Mouse (Mus musculus): ENCODE measurements around the gene Nr2e1. TPM values are rescaled to one million over a fixed set of nuclear protein-coding genes. Genes with fewer than 3 reads are reported as not detected.

Gene Nr2e1
- polyA plus RNA-seq, 1 experiment from 2014 or later, result not detected

DNA sequence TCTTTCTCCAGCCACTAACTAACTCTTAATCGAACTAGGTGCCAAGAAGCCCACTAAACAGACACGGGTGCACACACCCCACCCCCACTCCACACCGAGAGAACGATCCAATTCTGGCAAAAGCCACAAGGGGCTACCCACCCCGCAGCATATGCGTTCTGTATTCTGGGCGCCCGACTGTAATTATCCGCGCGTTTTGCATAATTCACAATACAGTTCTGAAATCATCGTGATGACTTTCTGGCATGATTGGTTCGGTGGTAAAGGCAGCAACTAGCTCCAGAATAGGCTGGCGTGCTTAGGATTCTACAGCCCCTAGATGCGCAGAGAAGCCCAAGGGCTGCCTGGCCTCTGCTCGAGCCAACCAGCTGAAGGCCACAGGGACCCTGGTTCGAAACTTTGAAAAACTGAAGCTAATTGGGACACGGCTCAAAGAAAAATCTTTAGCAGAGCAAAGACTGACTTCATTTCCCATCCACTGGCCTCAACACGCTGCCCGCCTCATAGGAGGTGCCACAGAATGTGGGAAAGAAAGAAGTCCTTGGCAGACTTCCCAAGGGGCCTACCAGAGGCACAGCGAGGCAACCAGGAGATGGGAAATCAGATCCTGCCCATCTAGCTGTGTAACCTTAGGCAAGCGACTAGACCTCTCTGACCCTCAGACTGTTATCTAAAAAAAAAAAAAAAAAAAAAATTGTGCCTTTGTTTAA lies 2.3 kb upstream of the Nr2e1 start:
- TF ChIP-seq CTCF (IDR thresholded peaks at IDR 0.05; ENCODE audit: low read depth), result no peak
- H3K36me3 ChIP-seq (ENCODE audit: insufficient read depth), result no peaks in the 10 kb centered on the region
- peak; percentile 13 for DNase-seq
- H3K4me2 ChIP-seq, result no peak overlapping the region
- H3K9me3 ChIP-seq (ENCODE audit: low read depth, low read length), result no peaks in the 10 kb centered on the region
- no peak overlapping the region for H3K9ac ChIP-seq
- no peaks in the 10 kb centered on the region for H3K4me1 ChIP-seq (ENCODE audit: insufficient read depth)
- no peak for ATAC-seq (ENCODE audit: insufficient read depth)
- H3K27me3 ChIP-seq (ENCODE audit: insufficient read depth, low read length), result peaks cover 98% of the 10 kb centered on the region
- no peak overlapping the region for H3K4me3 ChIP-seq (ENCODE audit: low read depth, low read length)
- 5% methylated on average over 22 of the region's 22 CpGs for whole genome bisulfite sequencing
- H3K27ac ChIP-seq (ENCODE audit: low read depth), result no peak overlapping the region

DNA sequence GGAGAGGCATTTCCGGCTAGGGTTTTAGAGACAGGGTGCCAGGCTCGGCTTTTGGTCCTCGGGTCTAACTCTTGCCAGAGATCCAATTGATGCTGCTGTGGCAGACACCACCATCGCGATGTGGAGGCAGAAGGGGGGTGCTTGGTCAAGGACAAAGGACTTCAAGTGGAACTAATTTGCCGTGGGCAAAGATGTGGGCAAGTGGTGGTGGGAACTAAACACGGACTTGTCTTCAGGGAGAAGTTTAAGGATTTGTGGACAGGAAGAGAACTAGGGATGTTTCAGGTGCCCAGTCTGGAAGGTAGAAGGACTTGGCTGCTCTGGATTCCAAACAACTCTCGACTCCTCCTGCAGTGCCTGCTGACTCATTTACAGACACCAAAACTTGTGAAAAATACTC lies 1.7 kb upstream of the Nr2e1 start:
- ATAC-seq (ENCODE audit: insufficient read depth) (no peak), DNase-seq (peak; percentile 4)
- Histone ChIP-seq H3K9me3 (ENCODE audit: low read depth, low read length) (no peaks in the 10 kb centered on the region), H3K27me3 (ENCODE audit: insufficient read depth, low read length) (peaks cover 98% of the 10 kb centered on the region), H3K36me3 (ENCODE audit: insufficient read depth) (no peaks in the 10 kb centered on the region), H3K9ac (no peak overlapping the region), H3K4me2 (no peak overlapping the region), H3K4me1 (ENCODE audit: insufficient read depth) (no peaks in the 10 kb centered on the region), H3K4me3 (ENCODE audit: low read depth, low read length) (no peak overlapping the region), H3K27ac (ENCODE audit: low read depth) (no peak overlapping the region)
- no peak for TF ChIP-seq CTCF (IDR thresholded peaks at IDR 0.05; ENCODE audit: low read depth)
- whole genome bisulfite sequencing, result 3% methylated on average over 8 of the region's 8 CpGs

DNA sequence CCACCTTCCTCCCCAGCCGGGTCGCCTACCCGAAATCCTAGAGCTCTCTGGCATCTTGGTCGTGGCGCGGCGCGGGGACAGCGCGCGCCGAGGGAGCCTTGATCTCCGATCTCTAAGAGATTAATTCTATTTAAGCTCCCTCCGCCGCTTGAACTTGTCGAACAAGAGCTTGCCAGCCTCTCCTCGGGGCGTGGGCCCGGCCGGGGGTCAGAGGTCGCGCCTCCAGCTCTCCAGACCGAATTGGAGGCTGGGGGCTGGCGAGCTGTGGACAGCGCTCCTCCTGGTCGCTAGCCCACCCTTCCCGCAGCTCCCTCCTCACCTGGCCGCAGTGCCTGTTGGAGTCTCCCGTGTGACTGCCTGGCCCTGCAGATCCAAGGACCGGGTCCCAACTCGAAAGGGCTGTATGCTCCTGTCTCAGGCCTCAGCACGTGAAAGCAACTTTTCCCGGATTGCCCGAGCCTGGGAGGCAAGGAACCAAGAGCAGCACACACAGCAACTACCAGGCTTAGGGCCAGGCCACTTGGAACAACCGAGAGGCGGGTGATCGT lies 1.1 kb upstream of the Nr2e1 start:
- Histone ChIP-seq H3K36me3 (ENCODE audit: insufficient read depth) (no peaks in the 10 kb centered on the region), H3K4me3 (ENCODE audit: low read depth, low read length) (peak overlapping the region; percentile 9), H3K4me1 (ENCODE audit: insufficient read depth) (no peaks in the 10 kb centered on the region), H3K9me3 (ENCODE audit: low read depth, low read length) (no peaks in the 10 kb centered on the region), H3K27me3 (ENCODE audit: insufficient read depth, low read length) (peaks cover 98% of the 10 kb centered on the region), H3K9ac (no peak overlapping the region), H3K4me2 (peak overlapping the region; percentile 47; the same call in 1 of the 2 replicates), H3K27ac (ENCODE audit: low read depth) (no peak overlapping the region)
- DNase-seq, result peak; percentile 5
- no peak for TF ChIP-seq CTCF (IDR thresholded peaks at IDR 0.05; ENCODE audit: low read depth)
- under 1% methylated on average over 37 of the region's 37 CpGs for WGBS
- no peak for ATAC-seq (ENCODE audit: insufficient read depth)

DNA sequence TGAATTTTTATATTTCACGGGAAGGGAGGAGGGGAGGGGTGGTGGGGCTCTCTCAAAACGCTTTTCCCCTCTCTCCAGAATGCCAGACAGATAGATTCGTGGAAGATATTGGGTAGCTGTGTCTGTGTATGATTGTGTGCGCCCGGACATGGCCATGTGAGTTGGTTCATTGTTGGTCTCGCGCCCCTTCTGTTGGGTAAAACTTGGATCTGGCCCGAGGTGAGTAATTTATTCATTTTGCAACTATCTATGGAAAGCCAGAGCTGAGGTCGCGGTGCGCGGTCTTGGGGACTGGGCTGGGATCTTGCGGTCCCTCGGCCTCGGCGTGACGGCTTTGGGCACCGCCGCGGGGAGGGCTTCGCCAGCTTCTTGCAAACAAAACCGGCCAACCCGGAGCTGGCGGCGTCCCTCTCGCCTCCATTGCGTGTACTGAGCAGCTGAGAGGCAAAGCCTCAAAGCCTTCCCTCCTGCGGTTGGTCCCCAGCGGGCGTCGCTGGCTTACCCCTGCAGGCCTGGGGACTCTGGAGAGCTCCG lies 537 bp upstream of the Nr2e1 start:
- peak; percentile 21 for DNase-seq
- H3K4me3 ChIP-seq (ENCODE audit: low read depth, low read length), result peak overlapping the region; percentile 10
- no peak for TF ChIP-seq CTCF (IDR thresholded peaks at IDR 0.05; ENCODE audit: low read depth)
- 1% methylated on average over 32 of the region's 32 CpGs for WGBS
- peak overlapping the region; percentile 47 for H3K4me2 ChIP-seq
- ATAC-seq (ENCODE audit: insufficient read depth), result no peak
- H3K36me3 ChIP-seq (ENCODE audit: insufficient read depth), result no peaks in the 10 kb centered on the region
- no peaks in the 10 kb centered on the region for H3K9me3 ChIP-seq (ENCODE audit: low read depth, low read length)
- no peaks in the 10 kb centered on the region for H3K4me1 ChIP-seq (ENCODE audit: insufficient read depth)
- H3K27me3 ChIP-seq (ENCODE audit: insufficient read depth, low read length), result peaks cover 98% of the 10 kb centered on the region
- H3K9ac ChIP-seq, result no peak overlapping the region
- no peak overlapping the region for H3K27ac ChIP-seq (ENCODE audit: low read depth)

DNA sequence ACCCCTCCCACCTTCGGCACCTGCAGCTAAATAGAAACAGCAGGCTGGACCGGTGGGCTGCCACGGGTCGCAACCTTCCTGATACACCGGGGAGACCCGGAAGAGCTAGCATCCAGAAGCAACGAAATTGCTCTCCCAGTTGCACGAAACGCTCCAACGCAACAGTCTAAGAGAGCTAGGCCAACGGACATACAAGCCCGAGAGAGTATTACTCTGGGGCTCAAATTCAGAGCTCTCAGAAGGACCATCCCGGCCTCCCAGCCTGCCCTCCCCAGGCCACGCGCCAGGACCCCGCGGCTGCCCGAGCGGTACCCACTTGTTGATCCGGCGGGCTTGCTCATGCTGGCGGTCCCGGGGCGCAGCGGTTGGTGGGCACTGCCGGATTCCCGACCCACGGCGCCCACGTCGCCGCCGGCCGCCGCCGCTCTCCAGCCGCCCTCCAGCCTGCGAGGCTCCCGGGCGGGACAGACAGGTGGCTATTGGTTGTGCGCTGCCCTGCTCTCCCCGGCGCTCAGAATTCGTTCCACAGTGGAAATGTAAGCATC lies 794 bp downstream of the Nr2e1 start:
- TF ChIP-seq CTCF (IDR thresholded peaks at IDR 0.05; ENCODE audit: low read depth), result no peak
- no peaks in the 10 kb centered on the region for H3K36me3 ChIP-seq (ENCODE audit: insufficient read depth)
- ATAC-seq (ENCODE audit: insufficient read depth) (no peak), DNase-seq (no peak)
- H3K27me3 ChIP-seq (ENCODE audit: insufficient read depth, low read length), result peaks cover 99% of the 10 kb centered on the region
- H3K4me2 ChIP-seq, result 0 out of 2 replicates have a peak overlapping the region, but pooled peaks have one; percentile 3
- H3K9ac ChIP-seq, result no peak overlapping the region
- no peaks in the 10 kb centered on the region for H3K9me3 ChIP-seq (ENCODE audit: low read depth, low read length)
- H3K4me3 ChIP-seq (ENCODE audit: low read depth, low read length), result peak overlapping the region; percentile 9; the same call in 1 of the 2 replicates
- H3K27ac ChIP-seq (ENCODE audit: low read depth), result no peak overlapping the region
- H3K4me1 ChIP-seq (ENCODE audit: insufficient read depth), result no peaks in the 10 kb centered on the region
- WGBS, result under 1% methylated on average over 44 of the region's 44 CpGs

DNA sequence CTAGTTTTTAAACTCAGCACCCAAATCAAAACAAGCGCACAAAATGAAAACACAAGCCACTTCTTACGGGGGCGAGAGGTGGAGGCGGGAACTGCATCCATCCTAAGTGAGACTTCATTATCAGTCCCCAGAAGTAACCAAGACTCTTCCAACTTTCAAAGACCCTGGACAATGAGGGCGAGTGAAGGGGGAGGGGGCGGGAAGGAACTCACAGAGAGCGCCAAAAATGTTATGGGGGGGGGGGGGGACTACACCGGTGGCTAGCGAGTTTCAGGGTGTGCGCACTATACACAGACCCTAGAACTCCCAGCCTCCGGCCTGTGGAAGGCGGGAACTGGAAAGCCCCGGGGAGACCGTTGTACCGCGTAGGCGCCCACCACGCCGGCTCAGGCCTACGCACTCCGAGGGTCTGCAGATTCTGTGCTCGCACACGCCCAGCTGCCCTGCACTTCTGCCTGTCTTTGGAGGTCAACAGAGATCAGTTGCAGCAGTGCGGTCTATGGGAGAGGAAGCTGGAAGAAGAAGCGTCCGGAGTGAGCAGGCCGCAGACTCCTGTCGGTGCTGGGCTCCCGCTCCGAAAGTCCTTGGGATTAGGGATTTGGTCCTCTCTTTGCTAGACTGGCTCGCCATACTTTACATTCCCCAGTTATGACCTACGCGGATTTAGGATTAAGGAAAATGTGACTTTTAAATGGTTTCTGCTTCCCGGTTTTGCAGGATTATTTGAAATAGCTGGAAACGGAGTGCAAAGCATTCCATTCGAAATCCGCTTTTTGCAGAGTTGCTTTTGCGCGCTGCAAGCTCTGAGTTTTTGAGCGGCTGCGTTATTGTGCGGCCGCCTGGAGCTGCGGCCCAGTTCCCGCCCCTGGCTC lies 1.5 kb downstream of the Nr2e1 start:
- no peaks in the 10 kb centered on the region for H3K4me1 ChIP-seq (ENCODE audit: insufficient read depth)
- no peak overlapping the region; the same call in 1 of the 2 replicates for H3K4me3 ChIP-seq (ENCODE audit: low read depth, low read length)
- peak; percentile 59 for DNase-seq
- TF ChIP-seq CTCF (IDR thresholded peaks at IDR 0.05; ENCODE audit: low read depth), result no peak
- 2% methylated on average over 45 of the region's 45 CpGs for WGBS
- H3K27ac ChIP-seq (ENCODE audit: low read depth), result no peak overlapping the region
- peaks cover 99% of the 10 kb centered on the region for H3K27me3 ChIP-seq (ENCODE audit: insufficient read depth, low read length)
- no peak overlapping the region for H3K9ac ChIP-seq
- 0 out of 2 replicates have a peak overlapping the region, but pooled peaks have one; percentile 12 for H3K4me2 ChIP-seq
- no peaks in the 10 kb centered on the region for H3K9me3 ChIP-seq (ENCODE audit: low read depth, low read length)
- H3K36me3 ChIP-seq (ENCODE audit: insufficient read depth), result no peaks in the 10 kb centered on the region
- no peak; the same call in 1 of the 2 replicates for ATAC-seq (ENCODE audit: insufficient read depth)

Measured in lung, embryonic 14.5 days (tissue).